Mouse (Mus musculus) kidney, adult 2 months (tissue): ENCODE measurements around the gene Kdm5a.

Source experiments
- CTCF ChIP-seq: fragments of 200-500 bp; conservative IDR thresholded peaks from 2 replicates; pipeline ENCODE4 v1.5.1; 2011; ENCODE audit warnings: low read depth, mild to moderate bottlenecking, control low read depth, low read length, moderate library complexity, mixed read lengths; ENCODE audit not compliant: insufficient read depth, insufficient read length
- POLR2A ChIP-seq: fragments of 200-500 bp; IDR thresholded peaks from one replicate; pipeline ENCODE4 v1.6.1; 2011; ENCODE audit warnings: low read depth, low read length, control low read depth

- TF ChIP-seq CTCF (no peak), POLR2A (no peak)
Measured at GRCm38 (mm10) chr6:120491064-120491463, 127.1 kb downstream of the Kdm5a start.
